Comparison of ENCODE assay signal across 8 mouse cellular contexts in the genomic region with DNA sequence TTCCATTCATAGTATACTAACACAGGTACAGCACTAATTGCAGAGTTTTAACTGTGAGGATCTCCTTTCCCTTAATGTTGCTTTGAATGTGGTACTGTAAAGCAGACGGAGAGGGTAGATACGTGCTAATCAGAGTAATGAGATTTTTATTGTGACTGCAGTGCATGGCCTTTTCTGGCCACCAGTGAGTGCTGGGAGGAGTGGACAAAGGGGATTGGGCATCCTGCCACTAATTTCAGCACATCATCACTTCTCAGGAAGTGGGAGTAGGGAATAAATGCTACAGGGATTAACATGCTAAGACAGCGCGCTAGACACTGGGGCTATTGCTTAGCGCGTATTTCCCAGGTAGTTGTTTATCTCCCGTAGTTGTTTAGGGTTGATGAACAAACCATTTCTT. TPM values are rescaled to one million over a fixed set of nuclear protein-coding genes. Genes with fewer than 3 reads are reported as not detected.
A peak's percentile ranks its signal among the peaks of the same experiment; 100 is the strongest.
DNase-seq lines count a peak whose midpoint lies in the region; ATAC-seq lines count a peak whose summit lies in the region.

No protein-coding gene starts in this region.

- H3K27me3 ChIP-seq in heart, embryonic 13.5 days (replicated peaks) = no peaks in the 10 kb centered on the region

- peak overlapping the region; percentile 90 for H3K27ac ChIP-seq in heart, embryonic 13.5 days (replicated peaks)
- H3K27ac ChIP-seq in macrophage = peak overlapping the region; percentile 78

- no peaks in the 10 kb centered on the region for H3K9me3 ChIP-seq in heart, embryonic 13.5 days

- DNase-seq in urinary bladder, postnatal 14 days (ENCODE audit: low spot score) = peak; percentile 30
- no peak for DNase-seq in urinary bladder, adult 2 months (ENCODE audit: low spot score)
- peak; percentile 70 to 79 for DNase-seq in cerebellum, postnatal 10 days
- peak; percentile 69 for DNase-seq in kidney, postnatal 10 days

- ATAC-seq in heart, embryonic 13.5 days (ENCODE audit: extremely low read depth, insufficient number of reproducible peaks, low FRiP score, low TSS enrichment) = no peak
- ATAC-seq in monocyte, adult 5-6 weeks (replicated peaks; ENCODE audit: insufficient number of reproducible peaks, low FRiP score, low TSS enrichment, poor library complexity, severe bottlenecking) = no peak
- no peak for ATAC-seq in megakaryocyte-erythroid progenitor cell, adult 5-6 weeks (replicated peaks; ENCODE audit: low FRiP score, low TSS enrichment, poor library complexity, severe bottlenecking)

- peak overlapping the region; percentile 93 for H3K4me3 ChIP-seq in heart, embryonic 13.5 days
- peak overlapping the region; percentile 79 for H3K4me3 ChIP-seq in macrophage (ENCODE audit: inconsistent target)

- peaks cover 69% of the 10 kb centered on the region for H3K4me1 ChIP-seq in heart, embryonic 13.5 days

- H3K9ac ChIP-seq in heart, embryonic 13.5 days = peak overlapping the region; percentile 95

- peak overlapping the region; percentile 98 for H3K4me2 ChIP-seq in heart, embryonic 13.5 days

- H3K36me3 ChIP-seq in heart, embryonic 13.5 days = no peaks in the 10 kb centered on the region
- H3K36me3 ChIP-seq in macrophage (ENCODE audit: inconsistent target) = no peaks in the 10 kb centered on the region

- peaks cover 86% of the 10 kb centered on the region for H3K79me2 ChIP-seq in macrophage (ENCODE audit: inconsistent target)

- WGBS in heart, embryonic 13.5 days = 3% methylated on average over 7 of the region's 7 CpGs
- WGBS in macrophage (ENCODE audit: missing documents) = 3% methylated on average over 7 of the region's 7 CpGs

RNA-seq across cellular contexts. Expression of a gene that starts 3.0 kb away (rescaled TPM):
- 11.1 TPM in 2 replicates for polyA plus RNA-seq in urinary bladder, adult 2 months (2012; rRNA removed)
- 1.3 and 1.5 TPM in 2 replicates for polyA plus RNA-seq in heart, embryonic 13.5 days (2015; fragmentation: Nextera tagmentation; extraction: Ambion mirVana)
- 100 to 1,000 TPM in 9 of 26 experiments, 10 to 100 TPM in 17; 27.4 to 263 (median 93.3) TPM for total RNA-seq in macrophage (2018; cell fraction: chromatin; rRNA removed)
- total RNA-seq in macrophage (2018; cell fraction: cytosol; rRNA removed) = 10 to 100 TPM; 21.1 to 83.6 (median 33.9) TPM
- 100 to 1,000 TPM in 5 of 26 experiments, 10 to 100 TPM in 21; 25.7 to 238 (median 78.2) TPM for total RNA-seq in macrophage (2018; cell fraction: nucleus; rRNA removed)
- 21.2 to 22.6 TPM (median 22.2 TPM) in 3 replicates for polyA plus RNA-seq in macrophage (2018)
- 40.5 to 52.4 TPM (median 42.4 TPM) in 3 replicates for total RNA-seq in monocyte, adult 5-6 weeks (2017)
- 16.8 and 18.3 TPM in 2 replicates for total RNA-seq in megakaryocyte-erythroid progenitor cell, adult 5-6 weeks (2014; fragmentation: Nextera tagmentation)
- total RNA-seq in megakaryocyte-erythroid progenitor cell, adult 5-6 weeks (2017) = 14.2 and 15.4 TPM in 2 replicates
